Mouse (Mus musculus) CH12.LX (cell line): ENCODE measurements at regions not wholly inside any gene's neighbourhood (a gene's known extent, or its start where the extent isn't known, plus 50 kb on each side); places are given as distances from the start of the nearest gene placed in this dataset.

ENCODE experiments used
- CHD2 ChIP-seq: IDR thresholded peaks from 2 replicates; pipeline ENCODE4 v1.6.1; 2011; ENCODE audit warnings: low read length, improper control_type of control experiment
- CTCF ChIP-seq, 2 experiments: IDR thresholded peaks in 1 of 2; conservative IDR thresholded peaks in 1 of 2; 2 replicates each; pipeline ENCODE4 v1.5.1; 2011 to 2012; ENCODE audit warnings: low read depth in 2 of 2, low read length in 2 of 2, improper control_type of control experiment in 1 of 2, inconsistent platforms in 1 of 2, mild to moderate bottlenecking in 1 of 2, moderate library complexity in 1 of 2
- EP300 ChIP-seq: IDR thresholded peaks from 2 replicates; pipeline ENCODE4 v1.6.1; 2011; ENCODE audit warnings: low read length, improper control_type of control experiment
- IRF4 ChIP-seq: IDR thresholded peaks from 2 replicates; pipeline ENCODE4 v1.6.1; 2014; ENCODE audit warnings: low read depth, mild to moderate bottlenecking, inconsistent platforms, low read length, improper control_type of control experiment
- MXI1 ChIP-seq: IDR thresholded peaks from 2 replicates; pipeline ENCODE4 v1.6.1; 2011; ENCODE audit warnings: mild to moderate bottlenecking, low read depth, low read length, improper control_type of control experiment
- POLR2A ChIP-seq: IDR thresholded peaks from 2 replicates; pipeline ENCODE4 v1.6.1; 2011; ENCODE audit warnings: low read depth, mild to moderate bottlenecking, improper control_type of control experiment, low read length
- USF1 ChIP-seq: IDR thresholded peaks from 2 replicates; pipeline ENCODE4 v1.6.1; 2014; ENCODE audit warnings: low read depth, mild to moderate bottlenecking, inconsistent platforms, low read length, improper control_type of control experiment

DNA sequence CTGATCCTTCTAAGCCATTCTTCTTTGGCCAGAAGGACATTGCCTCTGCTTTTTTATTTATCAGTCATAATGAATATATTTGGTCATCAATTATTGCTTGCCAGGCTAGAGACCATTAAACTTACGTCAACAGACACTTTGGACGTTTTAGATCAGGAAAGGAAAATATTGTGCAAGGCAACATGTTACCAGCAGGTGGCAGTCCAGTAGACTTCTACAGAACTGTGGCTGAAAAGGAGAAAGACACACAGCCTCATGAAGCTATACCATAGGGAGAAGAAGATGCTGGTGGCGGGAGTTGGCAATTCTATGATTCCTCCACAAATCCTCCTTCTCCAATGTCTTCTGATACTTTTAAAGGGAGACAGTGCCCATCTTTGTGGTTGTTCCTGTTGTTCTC lies 471.7 kb downstream of the Kcnj2 start:
- TF ChIP-seq CTCF (conservative IDR thresholded peaks at IDR 0.05 in 1 of 2, IDR thresholded peaks at IDR 0.05 in 1 of 2; ENCODE audit: low read depth in 2 of 2, low read length in 2 of 2) (peak; percentile 74 to 89), POLR2A (no peak), IRF4 (no peak), EP300 (no peak), USF1 (no peak), CHD2 (no peak), MXI1 (no peak)
